Mouse (Mus musculus) lung, postnatal 0 days (tissue): ENCODE measurements around the gene Cox7a1. TPM values are rescaled to one million over a fixed set of nuclear protein-coding genes. Genes with fewer than 3 reads are reported as not detected.

Source experiments
- ATAC-seq: fragments of 200-750 bp; cut with Nextera tagmentation; 2 replicates; pipeline ENCODE4 v1.8.0; 2017; ENCODE audit warnings: moderate library complexity
- DNase-seq: peaks from one replicate; pipeline ENCODE4 v3.0.0-alpha.2; 2016; ENCODE audit warnings: low spot score
- H3K27ac ChIP-seq: fragments of 300-500 bp; sonication (generic); 2 replicates; pipeline ENCODE4 v1.5.1; 2014; ENCODE audit warnings: antibody characterized with exemption, mild to moderate bottlenecking, low read length, mixed read lengths
- H3K27me3 ChIP-seq: fragments of 300-500 bp; sonication (generic); replicated peaks from 2 replicates; pipeline ENCODE4 v1.6.1; 2014; ENCODE audit warnings: low read length, mixed read lengths; ENCODE audit not compliant: insufficient read depth
- H3K36me3 ChIP-seq: fragments of 300-500 bp; sonication (generic); 2 replicates; pipeline ENCODE4 v1.6.1; 2014; ENCODE audit warnings: low read length, mixed read lengths; ENCODE audit not compliant: insufficient read depth
- H3K4me1 ChIP-seq: fragments of 300-500 bp; sonication (generic); 2 replicates; pipeline ENCODE4 v1.6.1; 2014; ENCODE audit warnings: antibody characterized with exemption, low read depth, low read length, mixed read lengths; ENCODE audit not compliant: insufficient read depth
- H3K4me2 ChIP-seq: fragments of 300-500 bp; sonication (generic); replicated peaks from 2 replicates; pipeline ENCODE4 v1.6.1; 2014; ENCODE audit warnings: low read depth, mild to moderate bottlenecking, low read length, moderate library complexity, mixed read lengths
- H3K4me3 ChIP-seq: fragments of 300-500 bp; sonication (generic); 2 replicates; pipeline ENCODE4 v1.5.1; 2014; ENCODE audit warnings: low read depth, low read length
- H3K9ac ChIP-seq: fragments of 300-500 bp; sonication (generic); replicated peaks from 2 replicates; pipeline ENCODE4 v1.6.1; 2014; ENCODE audit warnings: low read depth, mild to moderate bottlenecking
- H3K9me3 ChIP-seq: fragments of 300-500 bp; sonication (generic); 2 replicates; pipeline ENCODE4 v1.6.1; 2016; ENCODE audit warnings: low read length, mixed read lengths
- CTCF ChIP-seq: IDR thresholded peaks from 2 replicates; pipeline ENCODE4 v1.5.1; 2016; ENCODE audit warnings: antibody characterized with exemption, mild to moderate bottlenecking
- EP300 ChIP-seq: IDR thresholded peaks from 2 replicates; pipeline ENCODE4 v1.6.1; 2016; ENCODE audit warnings: antibody characterized with exemption, mild to moderate bottlenecking, control low read depth
- WGBS: fragments of 180-500 bp; shearing (Covaris S2); extraction: QIAGEN DNeasy Blood & Tissue Kit; methylation state at CpG from one replicate; pipeline ENCODE4 v1.1.7; 2014; 5-methylcytosine and 5-hydroxymethylcytosine counted together
- polyA plus RNA-seq: library from polyadenylated mRNA; unstranded; fragments of >200 nt; fragmentation: Nextera tagmentation; extraction: Ambion mirVana; gene quantifications from 2 replicates; pipeline ENCODE4 v1.2.1, GENCODE M21; 2015

Cox7a1 gene
- polyA plus RNA-seq, 1 experiment from 2014 or later, result 18.8 TPM

DNA sequence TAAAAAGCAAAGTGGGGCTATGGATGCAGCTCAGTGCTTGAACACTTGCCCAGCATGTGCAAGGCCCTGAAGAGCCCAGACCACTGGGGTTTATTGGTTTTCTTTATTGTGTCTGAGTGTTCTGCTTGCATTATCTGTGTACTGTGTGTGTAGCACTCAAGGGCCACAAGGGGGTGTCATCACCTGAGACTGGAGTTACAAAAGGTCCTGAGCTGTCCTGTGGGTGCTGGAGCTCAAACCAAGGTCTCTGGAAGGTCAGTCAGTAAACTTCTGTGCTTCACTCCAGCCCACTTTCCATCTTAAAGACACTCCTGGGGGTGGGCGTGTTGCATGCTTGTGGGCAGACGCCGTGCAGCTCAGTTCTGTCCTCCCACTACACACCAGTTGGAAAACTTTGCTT, 28.4 kb upstream of the Cox7a1 start:
- no peak for TF ChIP-seq CTCF
- no peak for TF ChIP-seq EP300
- no peak for DNase-seq
- Histone ChIP-seq H3K36me3 (peaks cover 11% of the 10 kb centered on the region; the same call in 1 of the 2 replicates), H3K9me3 (peaks cover 42% of the 10 kb centered on the region), H3K27ac (no peak overlapping the region), H3K27me3 (no peaks in the 10 kb centered on the region), H3K4me2 (no peak overlapping the region), H3K9ac (no peak overlapping the region), H3K4me1 (no peaks in the 10 kb centered on the region), H3K4me3 (no peak overlapping the region)
- 95% methylated on average over 3 of the region's 3 CpGs for WGBS
- ATAC-seq, result no peak

DNA sequence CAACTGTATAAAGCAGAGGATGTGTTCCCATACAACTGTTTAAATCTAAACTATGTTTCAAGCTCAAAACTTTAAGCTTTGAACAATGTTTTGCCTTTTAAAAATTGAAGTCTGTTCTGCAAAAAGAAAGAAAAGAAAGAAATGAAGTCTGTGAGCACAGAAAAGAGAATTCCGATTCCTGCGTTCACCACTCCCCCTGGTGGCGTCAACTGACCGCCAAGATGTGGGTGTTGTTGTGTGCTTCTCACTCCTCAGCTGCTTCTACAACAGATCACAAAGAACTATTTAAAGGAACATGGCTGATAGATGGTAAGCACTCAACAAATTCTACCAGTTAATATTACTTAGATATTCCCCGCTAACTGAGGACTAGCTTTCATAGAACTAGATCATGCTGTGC, 20.8 kb upstream of the Cox7a1 start:
- Histone ChIP-seq H3K36me3 (peaks cover 38% of the 10 kb centered on the region), H3K27ac (no peak overlapping the region), H3K27me3 (no peaks in the 10 kb centered on the region), H3K4me1 (no peaks in the 10 kb centered on the region), H3K4me3 (no peak overlapping the region), H3K9ac (no peak overlapping the region), H3K9me3 (peaks cover 35% of the 10 kb centered on the region), H3K4me2 (no peak overlapping the region)
- TF ChIP-seq EP300, result no peak
- no peak for TF ChIP-seq CTCF
- no peak for DNase-seq
- no peak for ATAC-seq
- WGBS, result 99% methylated on average over 5 of the region's 5 CpGs

DNA sequence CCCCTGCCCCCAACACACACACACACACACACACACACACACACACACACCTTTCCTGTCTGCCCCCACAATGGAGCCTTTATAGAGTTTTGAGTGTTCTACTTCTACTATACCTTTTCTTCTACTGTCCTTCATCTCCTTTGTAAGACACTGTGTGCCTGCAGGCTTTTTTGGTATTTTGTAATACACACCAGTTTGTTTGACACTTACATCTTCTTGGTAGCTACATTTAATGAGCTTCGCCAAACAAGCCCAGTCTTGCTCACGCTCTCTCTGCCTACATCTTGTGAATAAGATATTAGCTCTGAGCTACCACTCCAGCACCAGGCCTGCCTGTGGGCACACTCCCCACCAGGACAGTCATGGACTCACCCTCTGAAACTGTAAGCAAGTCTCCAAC, 19.2 kb upstream of the Cox7a1 start:
- H3K36me3 ChIP-seq, result peaks cover 31% of the 10 kb centered on the region
- H3K27ac ChIP-seq, result no peak overlapping the region
- H3K9me3 ChIP-seq, result peaks cover 32% of the 10 kb centered on the region
- no peak overlapping the region for H3K9ac ChIP-seq
- TF ChIP-seq EP300 (no peak), CTCF (no peak)
- H3K4me3 ChIP-seq, result no peak overlapping the region
- no peak overlapping the region for H3K4me2 ChIP-seq
- no peaks in the 10 kb centered on the region for H3K27me3 ChIP-seq
- DNase-seq (no peak), ATAC-seq (no peak)
- H3K4me1 ChIP-seq, result no peaks in the 10 kb centered on the region
- whole genome bisulfite sequencing, result 98% methylated on average over 2 of the region's 2 CpGs

DNA sequence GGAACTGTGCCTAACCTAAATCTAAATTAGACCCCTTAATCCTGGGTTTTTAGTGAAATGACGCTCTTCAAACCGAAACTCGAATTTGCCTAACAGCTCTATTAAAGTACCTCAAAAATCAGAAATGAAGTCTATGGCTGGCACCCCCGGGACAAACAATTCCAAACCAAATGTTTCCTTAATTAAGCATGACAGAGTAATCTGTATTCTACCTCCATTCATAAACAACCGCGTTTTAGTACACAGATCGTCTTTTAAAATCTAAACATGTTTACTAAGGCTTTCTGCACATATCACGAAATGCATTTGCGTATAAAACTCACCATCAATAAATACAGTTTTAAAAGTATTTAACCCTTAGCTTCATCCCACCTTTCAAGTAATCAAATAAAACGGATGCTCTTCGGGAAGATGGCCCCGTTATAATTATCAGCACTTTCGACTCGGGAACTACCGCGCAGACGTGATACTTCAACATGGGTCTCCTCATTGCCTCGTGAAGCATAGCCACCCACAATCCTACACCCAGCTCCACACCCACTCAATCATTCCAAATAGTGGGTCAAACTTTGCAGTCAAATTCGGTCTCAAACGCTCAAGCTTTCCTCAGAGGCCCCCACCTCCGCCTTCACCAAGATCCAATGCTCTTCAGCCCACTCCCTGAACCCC, 14.9 kb upstream of the Cox7a1 start:
- Histone ChIP-seq H3K9ac (peak overlapping the region; percentile 72), H3K27me3 (no peaks in the 10 kb centered on the region), H3K4me1 (peaks cover 3% of the 10 kb centered on the region; the same call in 1 of the 2 replicates), H3K36me3 (no peaks in the 10 kb centered on the region), H3K4me3 (peak overlapping the region; percentile 76), H3K27ac (peak overlapping the region; percentile 84), H3K9me3 (0 out of 2 replicates have a peak, but pooled peaks cover under 1% of the 10 kb centered on the region), H3K4me2 (peak overlapping the region; percentile 66)
- WGBS, result 2% methylated on average over 21 of the region's 21 CpGs
- no peak for DNase-seq
- no peak for ATAC-seq
- no peak for TF ChIP-seq EP300
- TF ChIP-seq CTCF, result no peak

DNA sequence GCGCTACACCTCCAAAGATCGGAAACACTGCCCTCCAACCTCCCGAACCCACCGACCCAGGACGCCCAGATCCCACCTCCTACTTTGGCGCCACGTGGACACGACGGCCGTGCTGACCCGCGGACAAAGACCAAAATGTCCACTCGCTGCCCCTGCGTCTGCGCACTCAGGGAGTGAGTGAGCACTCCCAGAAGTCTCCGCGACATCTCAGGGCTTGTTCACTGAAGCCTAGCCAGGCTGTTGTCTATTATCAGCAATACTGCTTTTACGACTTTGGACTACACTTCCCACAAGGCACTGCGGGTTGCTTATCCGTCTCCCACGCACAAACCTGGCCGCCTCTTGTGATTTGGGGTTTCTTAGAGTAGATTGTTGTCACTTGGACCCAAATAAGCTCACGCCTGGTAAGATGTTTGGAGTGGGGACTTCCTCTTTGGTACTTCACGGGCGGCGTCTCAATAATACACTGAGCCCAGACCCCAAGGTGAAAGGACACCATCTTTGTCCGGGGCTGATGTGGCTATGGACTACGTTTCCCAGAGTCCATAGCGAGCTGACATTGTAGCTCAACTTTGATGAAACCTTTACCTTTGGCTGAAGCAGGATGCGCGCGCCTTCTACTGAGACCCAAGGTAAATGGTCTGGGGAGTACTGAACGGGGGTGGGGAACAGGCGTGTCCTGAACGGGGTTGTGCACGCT, 14.2 kb upstream of the Cox7a1 start, which contains the start of gene Zfp146:
Zfp146 (minus strand) TSS at position 168 of the 700 bp plus-strand sequence.
- Histone ChIP-seq H3K27ac (peak within 1 kb of the TSS; percentile 84), H3K4me2 (peak within 1 kb of the TSS; percentile 66), H3K9ac (peak within 1 kb of the TSS; percentile 72), H3K9me3 (no peaks in the 10 kb centered on the region), H3K4me1 (peaks cover 3% of the 10 kb centered on the region; the same call in 1 of the 2 replicates), H3K27me3 (no peaks in the 10 kb centered on the region), H3K36me3 (no peaks in the 10 kb centered on the region), H3K4me3 (peak within 1 kb of the TSS; percentile 76)
- DNase-seq, result peak; percentile 98
- under 1% methylated on average over 36 of the region's 36 CpGs for WGBS
- peak; percentile 99 for ATAC-seq
- no peak for TF ChIP-seq CTCF
- TF ChIP-seq EP300, result 0 out of 2 replicates have a peak, but pooled peaks have one; percentile 36

DNA sequence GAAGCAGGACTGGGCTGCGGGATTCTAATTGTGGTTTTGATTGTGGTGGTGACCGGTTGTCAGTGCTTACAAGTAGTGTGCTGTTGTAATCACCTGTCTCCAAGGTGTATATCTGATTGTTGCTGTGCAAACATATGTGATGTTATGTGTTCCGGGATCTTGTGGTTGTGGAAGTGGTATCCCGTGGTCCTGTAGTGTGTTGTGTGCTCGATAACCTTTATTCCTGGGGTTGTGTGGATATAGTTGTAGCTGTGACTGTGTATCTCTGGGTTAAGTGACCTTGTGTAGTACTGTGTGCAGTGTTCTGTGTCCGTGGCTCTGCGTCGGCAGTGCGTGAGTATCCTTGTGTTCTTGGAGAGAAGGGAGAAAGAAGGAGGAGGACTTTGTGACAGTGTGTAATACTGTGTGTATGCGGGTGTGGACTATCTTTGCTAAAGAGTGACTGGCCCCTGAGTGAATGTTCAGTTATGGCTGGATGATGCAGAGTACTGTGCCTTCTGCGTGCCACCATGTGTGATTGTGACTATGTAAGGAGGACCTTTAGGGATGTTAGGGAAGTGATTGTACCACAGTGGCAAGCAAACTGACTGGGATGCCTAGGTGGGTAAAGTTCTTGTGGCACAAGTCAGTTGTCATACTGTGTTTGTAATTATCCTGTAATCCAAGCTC, 13.5 kb upstream of the Cox7a1 start:
- TF ChIP-seq CTCF (no peak), EP300 (no peak)
- Histone ChIP-seq H3K4me1 (peaks cover 3% of the 10 kb centered on the region; the same call in 1 of the 2 replicates), H3K27me3 (no peaks in the 10 kb centered on the region), H3K9ac (peak overlapping the region; percentile 72), H3K36me3 (no peaks in the 10 kb centered on the region), H3K27ac (0 out of 2 replicates have a peak overlapping the region, but pooled peaks have one; percentile 84), H3K9me3 (no peaks in the 10 kb centered on the region), H3K4me2 (peak overlapping the region; percentile 66), H3K4me3 (peak overlapping the region; percentile 76)
- WGBS, result 17% methylated on average over 11 of the region's 11 CpGs
- peak; percentile 5 for ATAC-seq
- DNase-seq, result no peak
